Mouse (Mus musculus) CH12.LX (cell line): ENCODE data around the gene Dmkn. TPM values are rescaled to one million over a fixed set of nuclear protein-coding genes. Genes with fewer than 3 reads are reported as not detected.

Source experiments
- DNase-seq: peaks from one replicate; pipeline ENCODE4 v3.0.0-alpha.2; 2013; ENCODE audit errors: extremely low read depth
- H3K27ac ChIP-seq: 2 replicates; pipeline ENCODE4 v1.5.1; 2012; ENCODE audit warnings: low read depth, mild to moderate bottlenecking, control low read depth, moderate library complexity; ENCODE audit not compliant: insufficient read depth
- H3K27me3 ChIP-seq: replicated peaks from 2 replicates; pipeline ENCODE3; 2012; ENCODE audit warnings: inconsistent platforms
- H3K36me3 ChIP-seq, 2 experiments: replicated peaks in 1 of 2; 2 replicates each; pipeline versions ENCODE3 to v1.6.1; 2012; ENCODE audit warnings: inconsistent platforms in 1 of 2, low read length in 1 of 2, mild to moderate bottlenecking in 1 of 2, mixed read lengths in 1 of 2, moderate library complexity in 1 of 2; ENCODE audit not compliant: control insufficient read depth in 1 of 2, insufficient read depth in 1 of 2
- H3K4me1 ChIP-seq, 2 experiments: 2 replicates each; pipeline ENCODE4 v1.6.1; 2012; ENCODE audit warnings: inconsistent platforms in 1 of 2, moderate library complexity in 1 of 2; ENCODE audit not compliant: insufficient read depth in 2 of 2, control insufficient read depth in 1 of 2
- H3K4me2 ChIP-seq: 2 replicates; pipeline ENCODE4 v1.6.1; 2012; ENCODE audit warnings: low read depth, mild to moderate bottlenecking, control low read depth; ENCODE audit not compliant: poor library complexity, insufficient read depth, severe bottlenecking
- H3K4me3 ChIP-seq, 3 experiments: fragments of 150-350 bp in 1 of 3; sonication (generic) in 1 of 3; replicated peaks in 1 of 3; 2 replicates each; pipeline versions ENCODE3 to v1.5.1; 2011 to 2012; ENCODE audit warnings: low read depth in 2 of 3, low read length in 2 of 3, mild to moderate bottlenecking in 2 of 3, moderate library complexity in 2 of 3, control low read depth in 1 of 3, improper control_type of control experiment in 1 of 3, inconsistent platforms in 1 of 3, mixed read lengths in 1 of 3; ENCODE audit not compliant: poor library complexity in 1 of 3
- H3K79me2 ChIP-seq: replicated peaks from 2 replicates; pipeline ENCODE4 v1.6.1; 2012; ENCODE audit warnings: mild to moderate bottlenecking, moderate library complexity; ENCODE audit not compliant: control insufficient read depth, poor library complexity, insufficient read depth, severe bottlenecking; ENCODE audit errors: extremely low read depth
- H3K9ac ChIP-seq: 2 replicates; pipeline ENCODE4 v1.6.1; 2012; ENCODE audit warnings: low read depth, mild to moderate bottlenecking, control low read depth, moderate library complexity; ENCODE audit not compliant: insufficient read depth
- H3K9me3 ChIP-seq: replicated peaks from 2 replicates; pipeline ENCODE3; 2012; ENCODE audit warnings: low read length, inconsistent platforms, mixed read lengths
- BHLHE40 ChIP-seq: IDR thresholded peaks from 2 replicates; pipeline ENCODE4 v1.6.1; 2011; ENCODE audit warnings: mild to moderate bottlenecking, low read depth, low read length, improper control_type of control experiment
- CHD1 ChIP-seq: IDR thresholded peaks from 2 replicates; pipeline ENCODE4 v1.6.1; 2012; ENCODE audit warnings: low read depth, low read length, improper control_type of control experiment, inconsistent platforms
- ELF1 ChIP-seq: IDR thresholded peaks from 2 replicates; pipeline ENCODE4 v1.6.1; 2014; ENCODE audit warnings: low read depth, mild to moderate bottlenecking, inconsistent platforms, low read length, improper control_type of control experiment
- GABPA ChIP-seq: IDR thresholded peaks from 2 replicates; pipeline ENCODE4 v1.6.1; 2012; ENCODE audit warnings: low read depth, low read length, improper control_type of control experiment, inconsistent platforms; ENCODE audit not compliant: insufficient replicate concordance
- HCFC1 ChIP-seq: IDR thresholded peaks from 2 replicates; pipeline ENCODE4 v1.6.1; 2012; ENCODE audit warnings: low read depth, mild to moderate bottlenecking, inconsistent platforms, low read length, improper control_type of control experiment
- IRF4 ChIP-seq: IDR thresholded peaks from 2 replicates; pipeline ENCODE4 v1.6.1; 2014; ENCODE audit warnings: low read depth, mild to moderate bottlenecking, inconsistent platforms, low read length, improper control_type of control experiment
- KAT2A ChIP-seq: IDR thresholded peaks from 2 replicates; pipeline ENCODE4 v1.6.1; 2012; ENCODE audit warnings: low read length, improper control_type of control experiment, inconsistent platforms; ENCODE audit not compliant: insufficient replicate concordance
- MAFK ChIP-seq: IDR thresholded peaks from 2 replicates; pipeline ENCODE4 v1.6.1; 2011; ENCODE audit warnings: low read length, improper control_type of control experiment; ENCODE audit not compliant: insufficient replicate concordance
- MXI1 ChIP-seq: IDR thresholded peaks from 2 replicates; pipeline ENCODE4 v1.6.1; 2011; ENCODE audit warnings: mild to moderate bottlenecking, low read depth, low read length, improper control_type of control experiment
- PAX5 ChIP-seq: IDR thresholded peaks from 2 replicates; pipeline ENCODE4 v1.6.1; 2012; ENCODE audit warnings: low read length, inconsistent platforms, mixed read lengths
- RAD21 ChIP-seq: IDR thresholded peaks from 2 replicates; pipeline ENCODE4 v1.6.1; 2011; ENCODE audit warnings: low read depth, mild to moderate bottlenecking, low read length, improper control_type of control experiment, moderate library complexity
- SIN3A ChIP-seq: IDR thresholded peaks from 2 replicates; pipeline ENCODE4 v1.6.1; 2012; ENCODE audit warnings: low read length, improper control_type of control experiment, inconsistent platforms
- TBP ChIP-seq: conservative IDR thresholded peaks from 2 replicates; pipeline ENCODE4 v1.6.1; 2011; ENCODE audit warnings: low read depth, low read length, improper control_type of control experiment
- USF2 ChIP-seq: conservative IDR thresholded peaks from 2 replicates; pipeline ENCODE4 v1.6.1; 2011; ENCODE audit warnings: low read depth, low read length, improper control_type of control experiment
- ZC3H11A ChIP-seq: IDR thresholded peaks from 2 replicates; pipeline ENCODE4 v1.6.1; 2012; ENCODE audit warnings: low read depth, mild to moderate bottlenecking, inconsistent platforms, low read length, improper control_type of control experiment
- ZMIZ1 ChIP-seq: IDR thresholded peaks from 2 replicates; pipeline ENCODE4 v1.6.1; 2012; ENCODE audit warnings: low read depth, mild to moderate bottlenecking, inconsistent platforms, low read length, improper control_type of control experiment
- ZNF384 ChIP-seq: IDR thresholded peaks from 2 replicates; pipeline ENCODE4 v1.6.1; 2012; ENCODE audit warnings: low read depth, low read length, improper control_type of control experiment, inconsistent platforms
- dilution Hi-C: fragments of 300-500 bp; cut with MboI; formaldehyde crosslinking; loops from 2 replicates; pipeline ENCODE4 v1.14.3; 2020; ENCODE audit warnings: low sequenced_read_pairs; ENCODE audit not compliant: extremely low pct_unique_long_range_greater_than_20kb, extremely low pct_ligation_motif_present
- in situ Hi-C: fragments of 300-500 bp; cut with MboI; formaldehyde crosslinking; loops from 3 replicates; pipeline ENCODE4 v1.14.3; 2019; ENCODE audit warnings: low sequenced_read_pairs, low pct_ligation_motif_present, low pct_unique_long_range_greater_than_20kb, mixed read lengths
- polyA plus RNA-seq: library from polyadenylated mRNA; unstranded; fragments of >175 nt; gene quantifications from 2 replicates; pipeline ENCODE4 v1.2.1, GENCODE M21; 2012; ENCODE audit warnings: low read depth; ENCODE audit not compliant: insufficient read length
- total RNA-seq, 2 experiments: library from RNA; depleted of rRNA; stranded (reverse); fragments of 300-350 nt in 1 of 2; fragments of >200 nt in 1 of 2; gene quantifications; 2 replicates each; pipeline ENCODE4 v1.2.3; 2012 to 2014

The Dmkn gene
- total and polyA plus RNA-seq, 3 experiments, result not detected

DNA sequence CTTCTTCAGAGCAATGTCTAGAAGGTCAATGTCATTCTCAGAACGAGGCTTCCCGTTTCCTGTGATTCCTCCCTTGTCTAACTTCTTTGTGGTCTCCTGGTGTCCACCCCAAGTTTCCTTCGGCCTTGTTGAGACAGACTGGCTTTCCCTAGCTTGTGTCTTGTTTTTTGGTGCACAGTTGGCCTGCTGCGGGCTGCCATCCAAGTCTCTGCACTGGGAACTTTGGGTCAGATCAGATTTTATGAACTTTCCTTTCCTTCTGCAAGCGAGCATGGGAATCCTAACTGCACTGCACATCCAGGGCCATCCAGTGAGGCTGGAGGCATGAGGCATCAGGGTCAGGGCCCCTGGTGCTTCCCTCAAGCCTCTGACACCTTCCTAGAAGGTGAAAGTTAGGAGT, 58.0 kb downstream of the Dmkn start:
- Histone ChIP-seq H3K36me3 (no peaks in the 10 kb centered on the region), H3K4me3 (no peak overlapping the region), H3K4me1 (peaks cover 6 to 26% of the 10 kb centered on the region in 2 experiments; a peak in 3 of 4 replicates), H3K4me2 (no peak overlapping the region), H3K27me3 (no peaks in the 10 kb centered on the region), H3K9me3 (no peaks in the 10 kb centered on the region), H3K27ac (no peak overlapping the region), H3K9ac (no peak overlapping the region), H3K79me2 (no peaks in the 10 kb centered on the region)
- no peak for TF ChIP-seq ZC3H11A
- no peak for TF ChIP-seq IRF4
- no peak for TF ChIP-seq RAD21
- no peak for TF ChIP-seq TBP
- no peak for TF ChIP-seq GABPA
- no peak for TF ChIP-seq BHLHE40
- dilution Hi-C loops, result no loop called here
- DNase-seq, result no peak
- in situ Hi-C loops, result no loop called here

DNA sequence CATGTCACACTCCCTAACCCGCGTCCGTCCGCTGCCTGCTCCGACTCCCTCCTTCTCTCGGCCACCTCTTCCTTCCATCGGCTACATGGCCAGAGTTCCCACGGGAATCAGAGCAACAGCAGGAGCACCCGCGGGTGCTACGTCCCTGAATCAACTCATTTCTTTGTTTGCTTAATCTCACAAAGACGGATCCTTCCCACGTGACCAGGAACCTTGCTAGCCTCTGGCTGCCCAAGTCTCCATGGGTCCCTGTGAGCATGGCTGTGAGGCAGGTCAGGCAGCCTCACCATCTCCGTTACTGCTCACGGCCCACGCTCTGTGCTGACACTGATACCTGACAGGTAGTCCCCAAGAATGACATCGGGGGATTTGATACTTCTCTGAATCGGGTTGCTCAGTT, 60.1 kb downstream of the Dmkn start, which contains the start of gene Ffar2:
Ffar2 (minus strand) TSS at position 101 of the 400 bp plus-strand sequence.
- H3K27ac ChIP-seq, result no peak within 1 kb of the TSS
- H3K4me2 ChIP-seq, result no peak within 1 kb of the TSS
- dilution Hi-C loops (no loop called here), in situ Hi-C loops (no loop called here)
- peaks cover 6% of the 10 kb centered on the region for H3K9me3 ChIP-seq
- TF ChIP-seq ZMIZ1, result no peak
- H3K79me2 ChIP-seq, result no peaks in the 10 kb centered on the region
- no peaks in the 10 kb centered on the region for H3K36me3 ChIP-seq
- H3K27me3 ChIP-seq, result no peaks in the 10 kb centered on the region
- no peak for DNase-seq
- no peak within 1 kb of the TSS for H3K4me3 ChIP-seq
- H3K4me1 ChIP-seq, result peaks cover 6 to 26% of the 10 kb centered on the region in 2 experiments; a peak in 3 of 4 replicates
- H3K9ac ChIP-seq, result no peak within 1 kb of the TSS

DNA sequence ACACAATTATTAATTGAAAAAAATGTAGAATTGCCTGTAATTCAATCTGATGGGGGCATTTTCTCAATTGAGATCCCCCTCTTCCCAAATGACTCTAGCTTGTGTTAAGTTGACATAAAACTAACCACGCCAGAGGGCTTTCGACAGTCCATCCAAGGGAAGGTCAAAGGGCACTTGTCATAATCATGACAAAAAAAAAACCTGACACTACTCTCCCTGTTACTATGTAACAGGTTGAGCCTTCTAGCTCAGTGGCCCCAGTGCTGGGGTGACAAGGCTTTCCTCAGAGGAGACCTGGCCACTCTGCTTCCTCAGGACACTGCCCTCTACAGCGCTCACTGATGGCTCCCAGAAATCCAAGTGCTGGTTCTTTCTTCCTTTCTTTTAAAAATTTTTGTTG, 60.8 kb downstream of the Dmkn start:
- no peaks in the 10 kb centered on the region for H3K27me3 ChIP-seq
- H3K9ac ChIP-seq, result no peak overlapping the region
- peaks cover 6 to 26% of the 10 kb centered on the region in 2 experiments; a peak in 3 of 4 replicates for H3K4me1 ChIP-seq
- H3K4me3 ChIP-seq, result no peak overlapping the region
- dilution Hi-C loops, result no loop called here
- peaks cover 6% of the 10 kb centered on the region for H3K9me3 ChIP-seq
- no peak for DNase-seq
- no peaks in the 10 kb centered on the region for H3K79me2 ChIP-seq
- TF ChIP-seq BHLHE40, result no peak
- TF ChIP-seq CHD1, result no peak
- no peak for TF ChIP-seq USF2
- no peak for TF ChIP-seq KAT2A
- no peak for TF ChIP-seq GABPA
- no peak for TF ChIP-seq HCFC1
- no peak for TF ChIP-seq PAX5
- TF ChIP-seq ZMIZ1, result no peak
- no peak for TF ChIP-seq SIN3A
- TF ChIP-seq MXI1, result no peak
- no peak for TF ChIP-seq ELF1
- no peak for TF ChIP-seq MAFK
- no peak for TF ChIP-seq ZNF384
- H3K36me3 ChIP-seq, result no peaks in the 10 kb centered on the region
- no peak overlapping the region for H3K4me2 ChIP-seq
- in situ Hi-C loops, result no loop called here
- no peak overlapping the region for H3K27ac ChIP-seq
